In genomic region chr11:20550196-20550595, GRCm38 (mm10) we compare ENCODE assay signal across 14 mouse cellular contexts.
"Had no signal": no experiment of that assay in that cellular context is flagged by ENCODE, and none has a peak within 500 bp of the region (broad histone marks: within the 10 kb centered on the region; RNA-seq: fewer than 3 reads in every experiment).

No protein-coding gene starts in this region.

- H3K27ac ChIP-seq: hindbrain, embryonic 15.5 days; limb, embryonic 13.5 days; liver, embryonic 14.5 days; midbrain, embryonic 12.5 days; neural tube, embryonic 13.5 days; stomach, embryonic 15.5 days had no signal

- ATAC-seq: intestine, postnatal 0 days; midbrain, embryonic 16.5 days had no signal

- H3K4me3 ChIP-seq: hindbrain, embryonic 15.5 days; limb, embryonic 13.5 days; midbrain, embryonic 12.5 days; neural tube, embryonic 13.5 days; stomach, embryonic 15.5 days had no signal

- H3K27me3 ChIP-seq: hindbrain, embryonic 15.5 days; limb, embryonic 13.5 days; neural tube, embryonic 13.5 days; stomach, embryonic 15.5 days had no signal

- H3K4me1 ChIP-seq: hindbrain, embryonic 15.5 days; stomach, embryonic 15.5 days had no signal

- H3K36me3 ChIP-seq: hindbrain, embryonic 15.5 days; limb, embryonic 13.5 days; midbrain, embryonic 12.5 days; neural tube, embryonic 13.5 days; stomach, embryonic 15.5 days had no signal

- H3K9me3 ChIP-seq: hindbrain, embryonic 15.5 days; limb, embryonic 13.5 days; midbrain, embryonic 12.5 days; neural tube, embryonic 13.5 days; stomach, embryonic 15.5 days had no signal

- H3K9ac ChIP-seq: hindbrain, embryonic 15.5 days; limb, embryonic 13.5 days; liver, embryonic 14.5 days; lung, embryonic 14.5 days; midbrain, embryonic 12.5 days; neural tube, embryonic 13.5 days; stomach, embryonic 15.5 days had no signal

- H3K4me2 ChIP-seq: hindbrain, embryonic 15.5 days; limb, embryonic 13.5 days; lung, embryonic 14.5 days; midbrain, embryonic 12.5 days; neural tube, embryonic 13.5 days; stomach, embryonic 15.5 days had no signal

- DNase-seq: left cerebral cortex, postnatal 4 days; lung, embryonic 14.5 days; lung, postnatal 10 days; right cerebral cortex, postnatal 14 days; thymus, adult 2 months; thymus, postnatal 25 days had no signal
